Mouse (Mus musculus) heart, adult 2 months (tissue): ENCODE data around the gene AB124611. TPM values are rescaled to one million over a fixed set of nuclear protein-coding genes. Genes with fewer than 3 reads are reported as not detected.

Experiments
- DNase-seq, 2 experiments: peaks; one replicate each; pipeline ENCODE4 v3.0.0; 2021
- H3K27ac ChIP-seq: fragments of 200-600 bp; 2 replicates; pipeline ENCODE4 v1.8.1; 2022
- H3K27me3 ChIP-seq: fragments of 200-500 bp; 2 replicates; pipeline ENCODE4 v1.6.1; 2012; ENCODE audit warnings: mild to moderate bottlenecking, low read length, inconsistent platforms, mixed read lengths; ENCODE audit not compliant: control insufficient read depth, insufficient read depth
- H3K36me3 ChIP-seq: fragments of 200-500 bp; 2 replicates; pipeline ENCODE4 v1.6.1; 2012; ENCODE audit warnings: low read length, inconsistent platforms; ENCODE audit not compliant: control insufficient read depth, insufficient read depth
- H3K4me1 ChIP-seq: fragments of 200-500 bp; 2 replicates; pipeline ENCODE4 v1.6.1; 2011; ENCODE audit warnings: low read length; ENCODE audit not compliant: control insufficient read depth, insufficient read depth
- H3K4me3 ChIP-seq: fragments of 200-600 bp; 2 replicates; pipeline ENCODE4 v1.8.1; 2022
- H3K79me2 ChIP-seq: fragments of 200-500 bp; replicated peaks from 2 replicates; pipeline ENCODE4 v1.6.1; 2012; ENCODE audit warnings: mild to moderate bottlenecking, inconsistent platforms, low read length, moderate library complexity, mixed read lengths; ENCODE audit not compliant: control insufficient read depth, insufficient read depth
- H3K9ac ChIP-seq: fragments of 200-500 bp; 2 replicates; pipeline ENCODE4 v1.6.1; 2012; ENCODE audit warnings: low read depth, mild to moderate bottlenecking, control low read depth, inconsistent platforms, low read length, mixed read lengths
- CTCF ChIP-seq: fragments of 200-600 bp; IDR thresholded peaks from 2 replicates; pipeline ENCODE4 v1.8.1; 2022; ENCODE audit warnings: antibody characterized with exemption, mild to moderate bottlenecking, moderate library complexity
- EP300 ChIP-seq: fragments of 200-500 bp; IDR thresholded peaks from 2 replicates; pipeline ENCODE4 v1.6.1; 2011; ENCODE audit warnings: low read depth, low read length, control low read depth; ENCODE audit not compliant: insufficient read depth
- POLR2A ChIP-seq: fragments of 200-500 bp; IDR thresholded peaks from 2 replicates; pipeline ENCODE4 v1.6.1; 2011; ENCODE audit warnings: mild to moderate bottlenecking, low read depth, low read length, control low read depth; ENCODE audit not compliant: insufficient read depth
- WGBS: fragments of 180-500 bp; shearing (Covaris S2); methylation state at CpG from one replicate; pipeline ENCODE4 v1.1.7; 2018; 5-methylcytosine and 5-hydroxymethylcytosine counted together
- intact Hi-C: fragments of 180-260 bp; cut with DNase I; formaldehyde crosslinking; loops from one replicate; pipeline ENCODE4 v1.15.1; 2025
- polyA plus RNA-seq: library from polyadenylated mRNA; depleted of rRNA; stranded (reverse); fragments of >200 nt; gene quantifications from 2 replicates; pipeline ENCODE4 v1.2.3, GENCODE M21; 2012
- total RNA-seq, 2 experiments: library from RNA; stranded (reverse); gene quantifications; 2 replicates each; pipeline ENCODE4 v1.2.3; 2021

AB124611 gene
- total and polyA plus RNA-seq, 3 experiments: 1.4 to 2.4 (median 1.5) TPM

- H3K4me3 ChIP-seq: no peak overlapping the region
- H3K79me2 ChIP-seq: no peaks in the 10 kb centered on the region
- H3K27me3 ChIP-seq: no peaks in the 10 kb centered on the region
- 56% methylated on average over 9 of the region's 9 CpGs for WGBS
- intact Hi-C loops: no loop called here
- peaks cover 2% of the 10 kb centered on the region; the same call in 1 of the 2 replicates for H3K4me1 ChIP-seq
- H3K36me3 ChIP-seq: no peaks in the 10 kb centered on the region
- H3K9ac ChIP-seq: no peak overlapping the region
- TF ChIP-seq POLR2A (no peak), CTCF (no peak), EP300 (no peak)
- no peak for DNase-seq
- H3K27ac ChIP-seq: no peak overlapping the region
Measured at GRCm38 (mm10) chr9:21494726-21495125, 31.2 kb upstream of the AB124611 start.

GRCm38 (mm10) chr9:21496308-21497049 lies 29.5 kb upstream of the AB124611 start:
- intact Hi-C loops: no loop called here
- DNase-seq: peak; percentile 57 to 58
- H3K9ac ChIP-seq: no peak overlapping the region
- no peak overlapping the region for H3K4me3 ChIP-seq
- no peaks in the 10 kb centered on the region for H3K27me3 ChIP-seq
- H3K79me2 ChIP-seq: no peaks in the 10 kb centered on the region
- WGBS: 69% methylated on average over 19 of the region's 19 CpGs
- H3K27ac ChIP-seq: peak overlapping the region; percentile 1; the same call in 1 of the 2 replicates
- peaks cover 2% of the 10 kb centered on the region; the same call in 1 of the 2 replicates for H3K4me1 ChIP-seq
- no peaks in the 10 kb centered on the region for H3K36me3 ChIP-seq
- no peak; the same call in 1 of the 2 replicates for TF ChIP-seq EP300
- TF ChIP-seq CTCF: no peak
- no peak for TF ChIP-seq POLR2A

DNA sequence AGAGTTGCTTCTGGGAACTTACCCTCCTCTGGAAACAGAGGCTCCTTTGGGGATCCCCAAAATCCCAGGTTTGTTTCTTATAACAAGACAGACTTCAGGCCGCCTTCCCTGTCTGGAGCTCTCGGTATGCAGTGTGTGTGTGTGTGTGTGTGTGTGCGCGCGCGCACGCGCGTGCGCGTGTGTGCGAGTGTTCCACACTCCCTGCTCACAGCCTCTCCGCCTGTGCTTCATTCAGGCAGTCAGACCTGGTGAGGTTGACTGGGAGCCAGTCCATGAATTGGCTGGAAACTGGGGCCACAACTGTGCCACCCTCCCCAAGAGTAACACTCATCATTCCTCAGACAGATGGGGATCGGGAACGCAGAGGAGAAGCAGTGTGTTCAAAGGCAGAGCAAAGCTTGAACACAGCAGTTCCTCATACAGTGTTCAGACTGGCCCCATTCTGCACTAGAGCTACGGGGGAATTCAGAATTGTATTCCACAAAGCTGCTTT lies 28.9 kb upstream of the AB124611 start:
- WGBS: 93% methylated on average over 16 of the region's 16 CpGs

DNA sequence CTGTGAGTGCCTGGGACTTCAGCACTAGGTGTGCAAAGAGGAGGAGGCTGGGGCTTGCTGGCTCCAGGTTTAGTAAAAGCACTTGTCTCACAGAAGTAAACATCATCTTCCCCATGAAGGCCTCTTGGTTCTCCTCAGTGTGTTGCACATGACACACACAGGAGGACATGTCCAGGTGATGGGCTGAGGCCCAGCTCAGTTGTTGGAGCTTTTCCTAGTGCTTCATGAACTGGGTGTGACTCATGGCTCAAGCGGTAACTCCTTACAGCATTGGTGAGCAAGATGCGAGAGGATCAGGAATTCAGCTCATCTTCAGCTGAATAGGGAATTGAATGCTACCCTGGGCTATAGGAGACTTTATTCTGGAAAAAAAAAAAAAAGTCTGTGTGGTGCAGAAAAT lies 28.3 kb upstream of the AB124611 start:
- Histone ChIP-seq H3K4me3 (no peak overlapping the region), H3K27me3 (no peaks in the 10 kb centered on the region), H3K4me1 (peaks cover 2% of the 10 kb centered on the region; the same call in 1 of the 2 replicates), H3K9ac (no peak overlapping the region), H3K27ac (peak overlapping the region; percentile 38), H3K36me3 (no peaks in the 10 kb centered on the region), H3K79me2 (no peaks in the 10 kb centered on the region)
- intact Hi-C loops: no loop called here
- 86% methylated on average over 2 of the region's 2 CpGs for WGBS
- no peak for DNase-seq
- TF ChIP-seq POLR2A: no peak
- no peak for TF ChIP-seq CTCF
- TF ChIP-seq EP300: no peak

More for the DNA sequence above, 28.9 kb upstream of the AB124611 start:
- Histone ChIP-seq H3K27ac (no peak overlapping the region; the same call in 1 of the 2 replicates), H3K27me3 (no peaks in the 10 kb centered on the region), H3K9ac (no peak overlapping the region), H3K4me1 (peaks cover 2% of the 10 kb centered on the region; the same call in 1 of the 2 replicates), H3K36me3 (no peaks in the 10 kb centered on the region), H3K4me3 (no peak overlapping the region), H3K79me2 (no peaks in the 10 kb centered on the region)
- intact Hi-C loops: no loop called here
- no peak for DNase-seq
- TF ChIP-seq POLR2A (no peak), CTCF (no peak), EP300 (no peak)

DNA sequence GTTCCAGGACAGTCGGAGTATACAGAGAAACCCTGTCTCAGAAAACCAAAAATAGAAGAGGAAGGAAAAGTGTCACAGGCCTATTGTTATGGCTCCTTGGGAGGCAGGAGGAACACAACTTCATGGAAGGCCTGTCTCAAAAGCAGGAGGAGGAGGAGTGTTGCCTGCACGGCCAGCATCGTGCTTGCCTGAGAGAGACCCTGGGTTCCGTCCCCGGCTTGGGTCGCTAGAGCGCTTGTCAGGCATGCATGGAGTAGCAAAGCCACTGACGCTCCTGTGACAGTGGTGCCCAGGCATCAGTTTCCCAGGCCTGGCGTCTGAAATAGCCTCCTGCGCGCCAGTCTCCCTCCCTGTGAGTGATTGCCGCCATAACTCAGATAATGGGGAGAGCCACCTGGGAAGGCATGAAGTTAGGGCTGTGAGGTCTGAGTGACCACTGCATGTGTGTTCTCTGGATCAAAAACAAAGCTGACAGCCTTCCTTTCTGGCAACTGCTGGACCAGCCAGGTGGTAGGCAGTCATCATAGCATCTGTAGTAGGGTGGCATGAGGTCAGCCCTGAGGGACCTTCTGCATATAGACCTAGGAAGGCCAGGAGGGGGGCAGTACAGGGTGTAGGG lies 27.6 kb upstream of the AB124611 start:
- WGBS: 67% methylated on average over 12 of the region's 12 CpGs
- TF ChIP-seq CTCF (no peak), EP300 (no peak), POLR2A (no peak)
- H3K27ac ChIP-seq: peak overlapping the region; percentile 26

GRCm38 (mm10) chr9:21503352-21503751 lies 22.6 kb upstream of the AB124611 start:
- DNase-seq: no peak
- Histone ChIP-seq H3K27ac (no peak overlapping the region), H3K9ac (no peak overlapping the region), H3K79me2 (no peaks in the 10 kb centered on the region), H3K4me1 (no peaks in the 10 kb centered on the region), H3K36me3 (no peaks in the 10 kb centered on the region), H3K4me3 (no peak overlapping the region), H3K27me3 (no peaks in the 10 kb centered on the region)
- 97% methylated on average over 8 of the region's 8 CpGs for WGBS
- TF ChIP-seq CTCF (no peak), POLR2A (no peak), EP300 (no peak)
- intact Hi-C loops: no loop called here

More for the DNA sequence above, 27.6 kb upstream of the AB124611 start:
- peaks cover 2% of the 10 kb centered on the region; the same call in 1 of the 2 replicates for H3K4me1 ChIP-seq
- no peaks in the 10 kb centered on the region for H3K36me3 ChIP-seq
- H3K27me3 ChIP-seq: no peaks in the 10 kb centered on the region
- no peak for DNase-seq
- H3K9ac ChIP-seq: no peak overlapping the region
- no peaks in the 10 kb centered on the region for H3K79me2 ChIP-seq
- H3K4me3 ChIP-seq: no peak overlapping the region
- intact Hi-C loops: no loop called here
